In genomic region chr2:181462604-181463003, GRCm38 (mm10) we compare ENCODE assay signal across 18 mouse cellular contexts. TPM values are rescaled to one million over a fixed set of nuclear protein-coding genes. Genes with fewer than 3 reads are reported as not detected.
DNase-seq lines count a peak whose midpoint lies in the region; ATAC-seq and TF ChIP-seq lines count a peak whose summit lies in the region.
"Had no signal": no experiment of that assay in that cellular context is flagged by ENCODE, and none has a peak within 500 bp of the region (broad histone marks: within the 10 kb centered on the region; RNA-seq: fewer than 3 reads in every experiment).

No protein-coding gene starts in this region.

- peak overlapping the region; percentile 42; the same call in 1 of the 2 replicates for H3K4me2 ChIP-seq in heart, embryonic 14.5 days (ENCODE audit: low read length)
- peak overlapping the region; percentile 21; the same call in 1 of the 2 replicates for H3K4me2 ChIP-seq in kidney, postnatal 0 days (ENCODE audit: low read length)

- H3K27ac ChIP-seq in cerebellum, adult 2 months (ENCODE audit: insufficient read depth, low read length): peak overlapping the region; percentile 91
- H3K27ac ChIP-seq in heart, embryonic 14.5 days (replicated peaks in 1 of 2; ENCODE audit: control insufficient read depth in 1 of 2, insufficient read depth in 1 of 2, low read depth in 2 of 2, low read length in 2 of 2): no peak overlapping the region
- H3K27ac ChIP-seq in kidney, postnatal 0 days: no peak overlapping the region
- H3K27ac ChIP-seq: heart, adult 2 months had no signal

- no peak for ATAC-seq in heart, embryonic 14.5 days (ENCODE audit: insufficient number of reproducible peaks, insufficient read depth, low FRiP score, low read depth)
- no peak for ATAC-seq in kidney, postnatal 0 days (replicated peaks; ENCODE audit: low FRiP score, low read depth)

- intact Hi-C loops in heart, postnatal 36 days (cut with DNase I): loop anchor here (5.0 kb wide), 1 partner anchor 210 kb away; the partner anchor contains the start of gene Sox18

- H3K4me3 ChIP-seq in cerebellum, adult 2 months (replicated peaks; ENCODE audit: insufficient read depth, low read depth, low read length): peak overlapping the region; percentile 38
- H3K4me3 ChIP-seq in heart, embryonic 14.5 days (ENCODE audit: control insufficient read depth in 1 of 2, insufficient read depth in 1 of 2, low read depth in 1 of 2, low read length in 2 of 2): no peak overlapping the region
- H3K4me3 ChIP-seq in kidney, postnatal 0 days (replicated peaks; ENCODE audit: low read depth, low read length): no peak overlapping the region
- H3K4me3 ChIP-seq: heart, adult 2 months had no signal

- H3K36me3 ChIP-seq in heart, embryonic 14.5 days (ENCODE audit: control insufficient read depth, insufficient read depth, low read length): no peaks in the 10 kb centered on the region
- H3K36me3 ChIP-seq in kidney, postnatal 0 days (ENCODE audit: insufficient read depth, low read length): no peaks in the 10 kb centered on the region

- TF ChIP-seq POLR2A in cerebellum, adult 2 months (IDR thresholded peaks at IDR 0.05; ENCODE audit: borderline replicate concordance, insufficient read depth, low read length): no peak

- peak in 1 of 2 experiments; percentile 49 for DNase-seq in cerebellum, adult 2 months
- DNase-seq in cerebellum, postnatal 4 days (ENCODE audit: low spot score in 2 of 2): no peak
- DNase-seq in heart, postnatal 36 days: no peak
- no peak for DNase-seq in kidney, postnatal 0 days (ENCODE audit: low spot score)
- no peak for DNase-seq in kidney, adult 18-20 months
- peak; percentile 68 to 72 for DNase-seq in cerebellum, postnatal 14 days
- no peak for DNase-seq in left cerebral cortex, adult 18-20 months (ENCODE audit: low spot score in 2 of 2)
- DNase-seq: thymus, adult 2 months had no signal

- TF ChIP-seq CTCF in cerebellum, adult 2 months (IDR thresholded peaks at IDR 0.05; ENCODE audit: borderline replicate concordance, insufficient read depth, low read depth, low read length): no peak
- no peak for TF ChIP-seq CTCF in kidney, postnatal 0 days (IDR thresholded peaks at IDR 0.05; ENCODE audit: low read depth)

- H3K9ac ChIP-seq in heart, embryonic 14.5 days (ENCODE audit: low read length): no peak overlapping the region
- H3K9ac ChIP-seq in kidney, postnatal 0 days (ENCODE audit: low read depth, low read length): no peak overlapping the region

- WGBS in cerebellum, adult 2 months: 17% methylated on average over 1 of the region's 1 CpGs
- WGBS in heart, embryonic 14.5 days: 85% methylated on average over 1 of the region's 1 CpGs
- 84% methylated on average over 1 of the region's 1 CpGs for WGBS in kidney, postnatal 0 days

- no peaks in the 10 kb centered on the region for H3K9me3 ChIP-seq in heart, embryonic 14.5 days (ENCODE audit: control insufficient read depth, low read length)
- no peaks in the 10 kb centered on the region for H3K9me3 ChIP-seq in kidney, postnatal 0 days (replicated peaks; ENCODE audit: low read length)

- H3K4me1 ChIP-seq in cerebellum, adult 2 months (ENCODE audit: control insufficient read depth, insufficient read depth, low read length): peaks cover 43% of the 10 kb centered on the region
- peaks cover 11 to 19% of the 10 kb centered on the region in 2 experiments; a peak in 2 of 4 replicates for H3K4me1 ChIP-seq in heart, embryonic 14.5 days (ENCODE audit: control insufficient read depth in 2 of 2, insufficient read depth in 2 of 2, low read length in 2 of 2)
- H3K4me1 ChIP-seq in kidney, postnatal 0 days (replicated peaks; ENCODE audit: insufficient read depth, low read length): peaks cover 3% of the 10 kb centered on the region; the same call in 1 of the 2 replicates

- no peaks in the 10 kb centered on the region for H3K27me3 ChIP-seq in cerebellum, adult 2 months (ENCODE audit: control insufficient read depth, insufficient read depth, low read length)
- H3K27me3 ChIP-seq in heart, embryonic 14.5 days (ENCODE audit: control insufficient read depth, insufficient read depth, low read length): no peaks in the 10 kb centered on the region
- H3K27me3 ChIP-seq in kidney, postnatal 0 days (ENCODE audit: insufficient read depth, low read length): no peaks in the 10 kb centered on the region

RNA-seq across cellular contexts. Expression of gene Zbtb46, which starts 3.4 kb away (rescaled TPM):
- 31.9 and 34.6 TPM in 2 replicates for polyA plus RNA-seq in cerebellum, adult 2 months (2012; rRNA removed)
- polyA plus RNA-seq in heart, embryonic 14.5 days (2014; fragmentation: Nextera tagmentation; extraction: Ambion mirVana): 8.8 and 10.6 TPM in 2 replicates
- total RNA-seq in heart, postnatal 36 days (2021): 10 to 100 TPM; 12.4 to 12.9 TPM
- polyA plus RNA-seq in kidney, postnatal 0 days (2015; fragmentation: Nextera tagmentation; extraction: Ambion mirVana): 15.6 and 17.8 TPM in 2 replicates
- 10 to 100 TPM; 13.8 to 15.3 TPM for total RNA-seq in left cerebral cortex, adult 18-20 months (2021)

RNA-seq across cellular contexts. Expression of gene Abhd16b, which starts 30.4 kb away (rescaled TPM):
- polyA plus RNA-seq in cerebellum, adult 2 months (2012; rRNA removed): not detected in 2 replicates
- polyA plus RNA-seq in heart, embryonic 14.5 days (2014; fragmentation: Nextera tagmentation; extraction: Ambion mirVana): 0.18 and 0.19 TPM in 2 replicates
- total RNA-seq in heart, postnatal 36 days (2021): not detected
- polyA plus RNA-seq in kidney, postnatal 0 days (2015; fragmentation: Nextera tagmentation; extraction: Ambion mirVana): 0.12 and 0.17 TPM in 2 replicates
- total RNA-seq in left cerebral cortex, adult 18-20 months (2021): not detected
- total RNA-seq: adrenal gland, postnatal 4 days; gastrocnemius, adult 18-20 months; heart, adult 2 months; layer of hippocampus, postnatal 25 days; left cerebral cortex, postnatal 36 days; monocyte, adult 5-6 weeks had no signal
- polyA plus RNA-seq: forebrain, embryonic 16.5 days; heart, adult 2 months; liver, embryonic 16.5 days; neural tube, embryonic 14.5 days had no signal

RNA-seq across cellular contexts. Expression of gene Tpd52l2, which starts 34.3 kb away (rescaled TPM):
- polyA plus RNA-seq in cerebellum, adult 2 months (2012; rRNA removed): 154 and 159 TPM in 2 replicates
- polyA plus RNA-seq in heart, embryonic 14.5 days (2014; fragmentation: Nextera tagmentation; extraction: Ambion mirVana): 128 and 139 TPM in 2 replicates
- total RNA-seq in heart, postnatal 36 days (2021): 10 to 100 TPM; 62.9 to 67.7 TPM
- polyA plus RNA-seq in kidney, postnatal 0 days (2015; fragmentation: Nextera tagmentation; extraction: Ambion mirVana): 140 and 144 TPM in 2 replicates
- 10 to 100 TPM; 77.5 to 82.8 TPM for total RNA-seq in left cerebral cortex, adult 18-20 months (2021)

RNA-seq across cellular contexts. Expression of gene Dnajc5, which starts 57.7 kb away (rescaled TPM):
- polyA plus RNA-seq in cerebellum, adult 2 months (2012; rRNA removed): 218 and 230 TPM in 2 replicates
- 69.8 and 81.3 TPM in 2 replicates for polyA plus RNA-seq in heart, embryonic 14.5 days (2014; fragmentation: Nextera tagmentation; extraction: Ambion mirVana)
- 10 to 100 TPM; 58.4 to 68.6 TPM for total RNA-seq in heart, postnatal 36 days (2021)
- 70.5 and 79.5 TPM in 2 replicates for polyA plus RNA-seq in kidney, postnatal 0 days (2015; fragmentation: Nextera tagmentation; extraction: Ambion mirVana)
- total RNA-seq in left cerebral cortex, adult 18-20 months (2021): 100 to 1,000 TPM; 299 to 304 TPM

Comparison
In these comparisons a context has a peak if more than half of its experiments do, and no peak if none do; other contexts are left out.
1. DNase-seq: peak in cerebellum, postnatal 14 days (2 of 2); none in cerebellum, postnatal 4 days (0 of 2), heart, postnatal 36 days (0 of 2), kidney, postnatal 0 days (single experiment), kidney, adult 18-20 months (single experiment) and left cerebral cortex, adult 18-20 months (0 of 2).